Mouse (Mus musculus) bone marrow macrophage, adult 2 months (primary cell): Measurements from ENCODE around the gene Acp4. TPM values are rescaled to one million over a fixed set of nuclear protein-coding genes. Genes with fewer than 3 reads are reported as not detected.
A peak's percentile ranks its signal among the peaks of the same experiment; 100 is the strongest.
"Not testable (repeated sequence)": the region's sequence is repeated elsewhere in the genome, so short reads cannot be mapped to it uniquely, and the experiment has no call there.

Experiments used
- H3K27ac ChIP-seq: 2 replicates; pipeline ENCODE4 v1.5.1; 2012; ENCODE audit warnings: low read depth, low read length; ENCODE audit not compliant: insufficient read depth
- H3K4me1 ChIP-seq: 2 replicates; pipeline ENCODE4 v1.6.1; 2012; ENCODE audit warnings: low read length; ENCODE audit not compliant: control insufficient read depth, insufficient read depth
- H3K4me3 ChIP-seq: 2 replicates; pipeline ENCODE4 v1.5.1; 2012; ENCODE audit warnings: mild to moderate bottlenecking, low read length, moderate library complexity; ENCODE audit not compliant: insufficient read depth
- CTCF ChIP-seq: IDR thresholded peaks from 2 replicates; pipeline ENCODE4 v1.5.1; 2012; ENCODE audit warnings: low read depth, mild to moderate bottlenecking, low read length, moderate library complexity
- POLR2A ChIP-seq: IDR thresholded peaks from 2 replicates; pipeline ENCODE4 v1.6.1; 2012; ENCODE audit warnings: mild to moderate bottlenecking, low read depth, low read length, borderline replicate concordance
- polyA plus RNA-seq: library from polyadenylated mRNA; stranded (reverse); fragments of >200 nt; gene quantifications from 2 replicates; pipeline ENCODE4 v1.2.4, GENCODE M21; 2012; ENCODE audit not compliant: missing spikeins, insufficient read depth, insufficient read length

The Acp4 gene
- polyA plus RNA-seq, result not detected in 2 replicates

DNA sequence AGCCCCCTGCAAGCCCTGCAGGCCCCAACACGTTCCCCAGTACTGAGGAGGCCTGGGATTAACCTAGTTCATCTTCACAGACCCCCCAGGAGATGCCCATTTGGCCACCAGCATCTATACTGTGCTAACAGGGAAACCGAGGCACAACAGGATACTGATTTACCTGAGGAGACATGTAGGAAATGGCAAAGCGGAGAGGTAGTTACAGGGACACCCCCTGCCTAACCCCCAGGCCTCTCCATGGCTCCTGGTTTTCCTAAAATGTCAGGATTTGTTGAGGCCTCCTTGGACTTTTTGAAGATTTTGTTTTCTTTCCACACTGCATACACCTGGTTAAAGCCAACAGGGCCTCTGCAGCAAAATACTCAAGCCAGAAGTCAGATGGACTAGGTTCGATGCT, at the start of gene Acp4:
Gene Acp4, minus strand, starts transcription at position 101 of the 400 bp plus-strand sequence.
- Histone ChIP-seq H3K4me1 (no peaks in the 10 kb centered on the region), H3K27ac (no peak within 1 kb of the TSS), H3K4me3 (no peak within 1 kb of the TSS)
- no peak for TF ChIP-seq CTCF
- no peak for TF ChIP-seq POLR2A

DNA sequence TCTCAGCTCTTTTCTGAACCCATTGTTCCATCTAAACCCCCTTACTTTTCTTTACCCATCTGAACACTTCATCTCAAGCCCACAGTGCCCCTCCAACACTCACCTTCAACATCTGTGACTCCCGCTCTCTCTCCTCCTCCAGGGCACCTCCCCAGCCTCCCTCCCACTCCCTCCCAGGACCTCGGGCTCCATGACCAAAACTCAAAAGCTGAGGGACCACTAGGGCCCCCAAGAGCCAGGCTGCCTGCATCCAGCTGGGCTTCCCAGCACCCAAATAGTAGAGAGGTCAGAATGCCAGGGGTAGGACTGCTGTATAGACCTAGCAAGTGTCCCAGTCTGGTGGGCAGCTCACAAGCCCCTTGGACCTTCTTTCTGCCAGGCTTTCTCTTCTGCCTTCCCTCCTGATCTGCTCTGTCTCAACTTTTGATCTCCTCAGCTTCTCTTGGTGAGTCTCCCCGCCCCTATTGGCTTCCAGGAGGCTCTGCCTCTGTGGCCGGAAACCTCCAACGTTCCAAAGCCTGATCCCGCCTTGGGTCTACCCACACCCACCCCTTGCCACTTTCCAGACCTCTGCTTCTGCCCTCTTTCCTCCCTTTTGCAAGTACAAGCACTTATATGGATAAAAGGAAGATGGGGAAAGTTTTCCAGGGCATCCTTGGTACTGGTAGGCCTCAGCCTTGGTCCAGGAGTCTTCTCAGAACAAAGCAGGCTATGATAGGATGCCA, 49.5 kb upstream of the Acp4 start, which contains the start of gene Clec11a:
Gene Clec11a, minus strand, starts transcription at position 387 of the 725 bp plus-strand sequence.
- Histone ChIP-seq H3K4me3 (no peak within 1 kb of the TSS), H3K27ac (no peak within 1 kb of the TSS)

DNA sequence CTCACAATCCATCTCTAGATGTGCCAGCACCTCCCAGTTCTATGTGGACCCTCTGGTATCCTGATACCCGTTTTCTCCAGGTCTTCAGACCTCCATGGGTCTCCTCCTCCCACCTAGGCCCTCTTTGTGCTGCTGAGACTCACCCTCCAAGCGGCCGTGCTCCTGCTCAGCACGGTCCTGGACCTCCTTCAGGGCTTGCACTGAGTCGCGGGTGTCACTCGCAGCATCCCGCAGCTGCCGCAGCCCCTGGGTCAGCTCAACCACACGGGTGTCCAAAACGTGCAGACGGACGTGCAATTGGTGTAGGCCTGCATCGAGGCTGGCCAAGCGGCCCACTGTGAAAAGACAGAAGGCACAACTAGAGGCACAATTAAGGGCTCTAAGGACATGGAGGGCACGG, 48.5 kb upstream of the Acp4 start:
- no peak overlapping the region for H3K27ac ChIP-seq
- TF ChIP-seq POLR2A, result no peak
- TF ChIP-seq CTCF, result no peak
- H3K4me3 ChIP-seq, result 0 out of 2 replicates have a peak overlapping the region, but pooled peaks have one; percentile 0
- H3K4me1 ChIP-seq, result peaks cover 21% of the 10 kb centered on the region

More for the DNA sequence above, 49.5 kb upstream of the Acp4 start, which contains the start of gene Clec11a:
- TF ChIP-seq POLR2A (no peak), CTCF (no peak)
- H3K4me1 ChIP-seq, result peaks cover 24% of the 10 kb centered on the region

DNA sequence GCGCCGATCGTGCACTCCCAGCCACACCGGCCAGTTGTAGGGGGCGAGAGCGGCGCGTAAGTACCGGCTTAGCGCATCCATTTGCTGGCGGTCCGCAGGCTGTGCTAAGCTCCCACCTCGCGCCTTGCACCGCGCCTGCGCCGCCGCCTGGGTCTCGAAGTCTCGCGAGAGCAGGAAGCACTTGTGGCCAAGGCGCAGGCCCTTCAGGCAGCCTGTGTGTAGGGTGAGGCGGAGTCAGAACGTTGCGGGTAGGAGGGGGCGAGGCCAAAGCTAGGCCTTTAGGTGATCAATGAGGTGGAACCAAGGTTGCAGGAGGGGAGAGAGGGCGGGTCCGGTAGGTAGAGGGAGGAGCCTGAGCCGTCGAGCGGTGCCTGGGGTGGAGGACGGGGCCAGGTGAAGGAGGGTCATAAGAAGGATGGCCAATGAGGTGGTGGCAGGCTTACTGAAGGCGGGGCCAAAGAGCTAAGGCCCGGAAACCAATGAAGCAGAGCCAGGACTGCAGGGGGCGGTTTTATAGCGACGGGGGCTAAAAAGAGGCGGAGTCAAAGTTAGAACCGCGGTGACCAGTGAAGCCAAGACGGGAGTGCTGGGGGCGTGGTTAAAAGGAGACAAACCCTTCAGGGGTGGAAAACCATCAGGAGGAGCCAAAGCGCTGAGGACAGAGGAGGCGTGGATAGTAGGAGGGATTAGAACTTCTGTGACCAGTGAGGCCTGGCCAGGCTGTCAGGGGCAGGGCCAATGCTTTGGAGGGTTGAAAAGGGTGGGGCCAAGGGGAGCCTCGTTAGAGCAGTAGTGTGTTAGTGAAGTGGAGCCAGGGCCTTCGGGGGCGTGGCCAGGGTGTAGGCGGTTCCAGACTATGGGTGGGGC, 47.8 kb upstream of the Acp4 start:
- Histone ChIP-seq H3K27ac (peak overlapping the region; percentile 75), H3K4me1 (peaks cover 21% of the 10 kb centered on the region), H3K4me3 (peak overlapping the region; percentile 82)
- TF ChIP-seq POLR2A (no peak), CTCF (no peak)

DNA sequence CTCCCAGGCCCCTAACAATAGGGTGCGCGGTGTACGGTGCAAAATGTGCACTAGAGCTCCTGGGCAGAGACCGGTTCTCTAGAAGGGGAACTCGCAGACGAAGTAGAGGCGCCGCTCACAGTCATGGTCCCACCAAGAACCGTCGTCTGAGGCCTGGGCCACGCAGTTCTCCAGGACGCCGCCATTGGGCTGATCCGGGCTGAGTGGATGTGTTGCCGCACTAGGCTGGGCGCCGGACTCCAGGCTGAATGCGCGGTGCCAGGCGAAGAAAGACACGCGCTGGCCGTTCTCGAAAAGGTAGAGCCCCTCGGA, 47.2 kb upstream of the Acp4 start:
- peak overlapping the region; percentile 82 for H3K4me3 ChIP-seq
- H3K27ac ChIP-seq, result peak overlapping the region; percentile 75
- TF ChIP-seq POLR2A (no peak), CTCF (no peak)
- H3K4me1 ChIP-seq, result peaks cover 21% of the 10 kb centered on the region

DNA sequence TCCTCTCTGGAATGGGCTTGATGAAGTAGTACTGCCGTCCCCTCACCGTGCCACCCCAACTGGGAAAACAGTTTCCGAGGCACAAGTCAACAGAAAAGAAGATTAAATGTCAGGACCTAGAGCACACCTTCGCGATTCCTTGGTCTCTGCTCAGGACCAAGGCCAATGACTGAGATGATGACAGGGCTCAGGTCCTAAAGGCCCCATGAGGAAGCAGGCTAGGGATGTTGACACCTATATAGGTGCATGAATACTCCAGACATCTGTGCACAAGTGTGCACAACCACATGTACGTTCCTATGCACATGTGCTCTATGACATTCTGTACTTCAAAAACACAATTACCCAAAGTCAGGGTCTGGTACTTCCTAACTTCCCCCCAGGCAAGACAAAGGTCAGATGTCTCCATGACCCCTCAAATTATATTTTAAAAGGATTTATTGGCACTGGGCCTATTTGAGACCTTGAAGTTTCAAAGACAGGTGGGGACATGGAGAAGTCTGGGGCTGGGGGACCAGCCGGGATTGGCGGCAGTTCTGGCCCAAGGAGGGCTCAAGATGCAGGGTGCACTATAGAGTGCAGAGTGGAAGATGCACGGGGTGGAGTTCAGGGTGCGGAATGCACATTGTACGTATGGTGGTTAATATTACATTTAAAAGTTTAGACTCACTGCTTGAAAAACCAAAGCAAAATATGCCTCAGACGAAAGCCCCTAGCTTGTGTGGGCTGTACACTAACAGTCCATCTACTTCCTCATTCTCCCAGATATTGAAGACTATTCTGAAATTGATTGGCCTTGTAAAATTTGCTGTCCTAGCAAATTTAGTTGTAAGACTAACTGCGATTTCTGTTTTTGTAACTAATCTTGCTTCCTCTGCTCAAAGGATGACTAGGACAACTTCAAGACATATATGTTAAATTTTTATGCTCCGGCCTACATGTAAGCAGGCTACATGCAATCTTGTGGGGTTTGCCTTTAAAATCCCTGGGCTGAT, 46.5 kb upstream of the Acp4 start:
- peaks cover 21% of the 10 kb centered on the region for H3K4me1 ChIP-seq
- H3K4me3 ChIP-seq, result peak overlapping the region; percentile 82
- no peak for TF ChIP-seq CTCF
- TF ChIP-seq POLR2A, result no peak
- peak overlapping the region; percentile 75 for H3K27ac ChIP-seq

DNA sequence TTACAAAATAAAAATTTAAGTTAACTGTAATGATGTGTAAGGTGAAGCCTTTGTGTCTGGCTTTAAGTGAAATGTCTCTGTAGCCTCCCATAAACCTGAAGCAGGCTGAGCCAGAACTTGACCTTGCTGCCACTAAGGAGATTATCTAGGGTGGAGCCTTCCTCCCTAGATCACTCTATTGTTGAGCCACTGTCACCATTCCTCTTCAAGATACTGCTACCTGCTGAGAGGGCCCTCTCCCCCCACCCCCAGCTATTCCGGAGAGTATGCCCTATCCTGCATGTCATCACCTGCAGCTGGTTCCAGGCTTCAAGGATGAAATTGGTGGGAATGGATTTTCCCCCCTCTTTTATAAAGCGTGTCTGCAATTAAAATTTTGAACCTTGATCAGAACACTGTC, 40.3 kb upstream of the Acp4 start:
- H3K4me1 ChIP-seq, H3K27ac ChIP-seq: not testable (repeated sequence)

DNA sequence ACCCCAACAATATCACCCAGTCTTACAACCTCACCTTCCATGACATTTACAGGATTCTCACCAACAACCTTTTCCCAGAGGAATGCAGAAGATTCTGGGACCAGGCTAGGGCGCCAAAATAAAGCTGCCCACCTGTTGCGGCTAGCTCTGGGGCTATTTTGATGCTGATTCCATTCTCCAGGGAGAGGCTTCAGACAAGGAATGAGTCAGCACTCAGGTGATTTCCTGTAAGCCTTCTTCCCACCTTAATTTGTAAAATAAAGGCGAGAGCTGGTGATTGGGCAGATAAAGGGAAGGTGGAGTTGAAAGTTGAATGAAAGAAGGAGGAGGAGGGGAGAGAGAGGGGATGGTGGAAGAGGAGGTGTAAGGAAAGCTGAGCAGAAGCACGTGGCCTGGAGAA, 34.2 kb upstream of the Acp4 start:
- no peak overlapping the region for H3K4me3 ChIP-seq
- H3K27ac ChIP-seq, result no peak overlapping the region
- no peaks in the 10 kb centered on the region for H3K4me1 ChIP-seq
- no peak for TF ChIP-seq POLR2A
- TF ChIP-seq CTCF, result no peak

More for the DNA sequence above, 40.3 kb upstream of the Acp4 start:
- not testable (repeated sequence) for H3K4me3 ChIP-seq

DNA sequence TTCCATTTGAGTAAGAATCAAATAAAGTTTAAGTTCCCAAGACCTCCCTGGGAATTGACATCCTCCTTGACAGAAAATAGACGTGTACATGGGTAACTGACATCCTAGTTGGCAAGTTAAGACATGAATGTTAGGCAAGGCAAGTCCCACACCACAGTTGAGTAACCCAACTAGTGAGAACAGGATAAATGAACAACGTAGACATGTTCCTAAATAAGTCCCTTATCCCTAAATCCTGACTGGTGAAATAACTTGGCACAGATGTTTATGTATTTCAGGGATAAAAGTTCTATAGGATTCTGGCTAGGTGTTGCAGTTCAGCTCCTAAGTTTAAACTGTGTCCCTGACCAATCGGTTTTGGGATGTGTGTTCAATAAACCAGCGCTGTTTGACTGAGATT, 33.8 kb upstream of the Acp4 start:
- Histone ChIP-seq H3K27ac (no peak overlapping the region), H3K4me1 (no peaks in the 10 kb centered on the region), H3K4me3 (no peak overlapping the region)
- TF ChIP-seq CTCF (no peak), POLR2A (no peak)
